Mouse (Mus musculus): Measurements from ENCODE around the gene Ccnf.

DNA sequence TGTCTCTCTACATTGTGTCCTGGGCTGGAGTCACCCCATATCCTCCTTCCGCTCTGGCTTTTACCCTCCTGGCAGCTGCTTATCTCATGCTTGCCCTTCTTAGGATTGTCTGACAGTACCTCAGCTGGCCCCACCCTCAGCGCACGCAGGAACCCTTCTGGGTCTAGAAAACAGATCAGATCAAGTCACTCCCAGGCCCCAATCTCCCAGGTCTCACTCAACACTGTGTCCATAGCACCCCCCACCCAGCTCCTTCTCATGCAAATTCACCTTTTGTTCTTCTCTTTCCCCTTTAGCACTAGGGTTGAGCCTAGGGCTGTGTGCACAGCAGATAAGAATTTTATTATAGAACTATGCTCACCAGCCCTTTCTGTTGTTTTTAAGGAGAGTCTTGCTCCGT, 48.2 kb downstream of the Ccnf start:
- TF ChIP-seq ZMIZ1 (IDR thresholded peaks at IDR 0.05; ENCODE audit: low read depth, low read length) (no peak), E2F4 (IDR thresholded peaks at IDR 0.05; ENCODE audit: insufficient replicate concordance, low read depth, low read length) (no peak), CTCF (conservative IDR thresholded peaks at IDR 0.05 in 1 of 2, IDR thresholded peaks at IDR 0.05 in 1 of 2; ENCODE audit: low read depth in 2 of 2, low read length in 2 of 2) (no peak), CHD2 (IDR thresholded peaks at IDR 0.05; ENCODE audit: low read length) (no peak), NELFE (IDR thresholded peaks at IDR 0.05; ENCODE audit: low read depth, low read length) (no peak), SMC3 (IDR thresholded peaks at IDR 0.05; ENCODE audit: low read depth, low read length) (no peak), MAZ (IDR thresholded peaks at IDR 0.05; ENCODE audit: low read depth, low read length) (no peak), ZC3H11A (IDR thresholded peaks at IDR 0.05; ENCODE audit: low read depth, low read length) (no peak), ZNF384 (IDR thresholded peaks at IDR 0.05; ENCODE audit: low read depth, low read length) (no peak), MYC (IDR thresholded peaks at IDR 0.05; ENCODE audit: low read depth, low read length) (no peak), RAD21 (IDR thresholded peaks at IDR 0.05; ENCODE audit: low read depth, low read length) (no peak), POLR2A (IDR thresholded peaks at IDR 0.05; ENCODE audit: low read depth, low read length) (no peak), USF1 (IDR thresholded peaks at IDR 0.05; ENCODE audit: low read depth, low read length) (no peak)
